Mouse (Mus musculus): ENCODE results near the gene Ksr2. TPM values are rescaled to one million over a fixed set of nuclear protein-coding genes. Genes with fewer than 3 reads are reported as not detected.

Gene Ksr2
- polyA plus RNA-seq, 1 experiment from 2014 or later: 0.81 TPM

DNA sequence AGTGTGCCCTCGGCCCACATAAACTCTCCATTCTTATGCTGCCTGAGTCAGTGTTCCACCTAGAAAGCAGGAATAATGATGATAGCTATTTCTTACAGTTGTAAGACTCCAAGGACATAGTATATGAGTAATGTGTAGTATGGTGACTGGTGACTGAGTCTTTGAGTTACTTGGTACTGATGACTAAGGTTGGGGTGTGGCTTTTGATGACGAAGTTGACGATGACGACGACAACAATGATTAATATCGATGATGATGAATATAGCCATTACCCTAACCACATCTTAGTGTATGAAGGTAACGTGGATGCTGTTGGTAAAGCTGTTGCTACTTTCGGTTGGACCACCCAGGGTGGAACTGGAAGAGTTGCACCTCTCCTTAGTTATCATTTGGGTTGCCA is 270.7 kb downstream of the Ksr2 start:
- H3K27me3 ChIP-seq (replicated peaks; ENCODE audit: control insufficient read depth, insufficient read depth, low read length): no peaks in the 10 kb centered on the region
- no peak overlapping the region for H3K4me2 ChIP-seq (ENCODE audit: low read depth, low read length)
- no peak overlapping the region for H3K9ac ChIP-seq (ENCODE audit: low read depth, low read length)
- H3K27ac ChIP-seq (replicated peaks; ENCODE audit: low read depth, low read length): no peak overlapping the region
- peaks cover 3% of the 10 kb centered on the region for H3K4me1 ChIP-seq (ENCODE audit: control insufficient read depth, insufficient read depth, low read length)
- no peaks in the 10 kb centered on the region for H3K36me3 ChIP-seq (ENCODE audit: control insufficient read depth, insufficient read depth, low read length)
- no peak for ATAC-seq (ENCODE audit: low read depth)
- H3K9me3 ChIP-seq (ENCODE audit: control insufficient read depth, low read length): no peaks in the 10 kb centered on the region
- H3K4me3 ChIP-seq (ENCODE audit: low read depth, low read length): no peak overlapping the region
- WGBS: 94% methylated on average over 8 of the region's 8 CpGs
- DNase-seq (ENCODE audit: low spot score): no peak

DNA sequence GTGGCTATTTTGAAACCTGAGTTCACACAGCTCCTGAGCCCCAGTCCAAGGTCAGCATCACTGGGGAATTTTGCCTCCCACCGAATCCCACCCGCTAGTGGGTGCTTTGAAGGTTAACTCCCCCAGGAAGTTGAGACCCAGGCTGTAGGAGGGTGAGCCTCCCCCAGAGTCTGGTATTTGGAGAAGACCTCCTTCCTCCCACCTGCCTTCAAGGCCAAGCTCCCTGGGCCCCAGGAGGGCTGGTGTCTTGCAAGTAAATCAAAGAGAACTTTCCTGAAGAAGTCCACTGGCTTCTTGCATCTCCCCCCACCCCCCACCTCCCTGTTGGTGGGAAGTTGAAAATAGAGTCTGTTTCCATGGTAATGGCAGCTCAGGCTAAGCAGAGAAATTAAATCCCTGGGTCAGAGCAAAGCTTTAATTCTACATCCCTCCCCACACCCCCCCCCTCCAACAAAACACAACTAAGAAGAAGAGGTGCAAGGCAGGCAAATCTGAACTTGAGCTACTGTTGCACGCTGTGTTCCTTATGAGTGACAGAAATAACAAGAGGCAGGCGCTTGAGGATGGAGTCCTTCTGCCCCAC is 274.1 kb downstream of the Ksr2 start:
- ATAC-seq (ENCODE audit: low read depth): no peak
- DNase-seq (ENCODE audit: low spot score): no peak
- Histone ChIP-seq H3K4me3 (ENCODE audit: low read depth, low read length) (no peak overlapping the region), H3K9ac (ENCODE audit: low read depth, low read length) (no peak overlapping the region), H3K36me3 (ENCODE audit: control insufficient read depth, insufficient read depth, low read length) (no peaks in the 10 kb centered on the region), H3K27me3 (replicated peaks; ENCODE audit: control insufficient read depth, insufficient read depth, low read length) (no peaks in the 10 kb centered on the region), H3K27ac (replicated peaks; ENCODE audit: low read depth, low read length) (no peak overlapping the region), H3K4me2 (ENCODE audit: low read depth, low read length) (no peak overlapping the region), H3K4me1 (ENCODE audit: control insufficient read depth, insufficient read depth, low read length) (peaks cover 3% of the 10 kb centered on the region), H3K9me3 (ENCODE audit: control insufficient read depth, low read length) (no peaks in the 10 kb centered on the region)
- 25% methylated on average over 4 of the region's 4 CpGs for WGBS

DNA sequence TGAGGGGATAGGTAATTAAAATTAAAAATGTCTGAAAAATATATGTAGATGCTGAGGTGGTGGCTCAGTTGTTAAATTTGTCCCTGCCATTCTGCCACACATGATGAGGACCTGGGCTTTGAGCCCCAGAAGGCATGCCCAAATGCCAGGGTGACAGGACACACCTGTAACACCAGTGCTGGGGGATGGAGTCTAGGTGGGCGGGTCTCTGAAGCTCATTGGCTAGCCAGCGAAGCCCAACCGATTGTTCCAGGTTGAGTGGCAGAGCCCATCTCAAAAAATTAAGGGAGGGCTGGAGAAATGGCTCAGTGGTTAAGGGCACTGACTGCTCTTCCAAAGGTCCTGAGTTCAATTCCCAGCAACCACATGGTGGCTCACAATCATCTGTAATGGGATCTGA is 274.9 kb downstream of the Ksr2 start:
- no peak overlapping the region for H3K27ac ChIP-seq (replicated peaks; ENCODE audit: low read depth, low read length)
- H3K4me2 ChIP-seq (ENCODE audit: low read depth, low read length): no peak overlapping the region
- no peak overlapping the region for H3K9ac ChIP-seq (ENCODE audit: low read depth, low read length)
- H3K9me3 ChIP-seq (ENCODE audit: control insufficient read depth, low read length): no peaks in the 10 kb centered on the region
- ATAC-seq (ENCODE audit: low read depth) (no peak), DNase-seq (ENCODE audit: low spot score) (no peak)
- no peaks in the 10 kb centered on the region for H3K27me3 ChIP-seq (replicated peaks; ENCODE audit: control insufficient read depth, insufficient read depth, low read length)
- H3K36me3 ChIP-seq (ENCODE audit: control insufficient read depth, insufficient read depth, low read length): no peaks in the 10 kb centered on the region
- H3K4me3 ChIP-seq (ENCODE audit: low read depth, low read length): no peak overlapping the region
- WGBS: 29% methylated on average over 3 of the region's 3 CpGs
- H3K4me1 ChIP-seq (ENCODE audit: control insufficient read depth, insufficient read depth, low read length): peaks cover 3% of the 10 kb centered on the region

DNA sequence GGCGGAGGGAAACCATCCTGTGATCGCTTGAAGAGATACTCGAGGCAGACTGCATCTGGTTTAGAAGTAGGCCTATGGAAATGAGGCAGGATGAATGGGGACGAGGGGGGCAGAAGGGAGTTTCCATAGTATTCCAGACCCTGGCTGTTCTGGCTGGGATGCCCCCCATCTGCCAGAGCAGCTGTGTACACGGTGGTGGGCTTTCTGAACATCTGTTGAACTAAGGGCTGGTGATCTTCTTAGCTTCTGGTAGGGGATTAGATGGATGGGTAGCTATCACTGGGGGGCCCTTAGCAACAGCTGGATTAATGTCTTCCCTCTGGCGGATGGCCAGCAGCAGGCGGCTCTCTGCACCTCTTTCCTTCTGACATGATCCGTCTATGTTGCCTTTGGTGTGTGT is 276.0 kb downstream of the Ksr2 start:
- H3K4me3 ChIP-seq (ENCODE audit: low read depth, low read length): no peak overlapping the region
- H3K4me1 ChIP-seq (ENCODE audit: control insufficient read depth, insufficient read depth, low read length): peaks cover 3% of the 10 kb centered on the region
- H3K36me3 ChIP-seq (ENCODE audit: control insufficient read depth, insufficient read depth, low read length): no peaks in the 10 kb centered on the region
- H3K27me3 ChIP-seq (replicated peaks; ENCODE audit: control insufficient read depth, insufficient read depth, low read length): no peaks in the 10 kb centered on the region
- H3K9ac ChIP-seq (ENCODE audit: low read depth, low read length): no peak overlapping the region
- 31% methylated on average over 7 of the region's 8 CpGs for WGBS
- no peak for ATAC-seq (ENCODE audit: low read depth)
- H3K9me3 ChIP-seq (ENCODE audit: control insufficient read depth, low read length): no peaks in the 10 kb centered on the region
- H3K4me2 ChIP-seq (ENCODE audit: low read depth, low read length): no peak overlapping the region
- H3K27ac ChIP-seq (replicated peaks; ENCODE audit: low read depth, low read length): no peak overlapping the region
- DNase-seq (ENCODE audit: low spot score): no peak

DNA sequence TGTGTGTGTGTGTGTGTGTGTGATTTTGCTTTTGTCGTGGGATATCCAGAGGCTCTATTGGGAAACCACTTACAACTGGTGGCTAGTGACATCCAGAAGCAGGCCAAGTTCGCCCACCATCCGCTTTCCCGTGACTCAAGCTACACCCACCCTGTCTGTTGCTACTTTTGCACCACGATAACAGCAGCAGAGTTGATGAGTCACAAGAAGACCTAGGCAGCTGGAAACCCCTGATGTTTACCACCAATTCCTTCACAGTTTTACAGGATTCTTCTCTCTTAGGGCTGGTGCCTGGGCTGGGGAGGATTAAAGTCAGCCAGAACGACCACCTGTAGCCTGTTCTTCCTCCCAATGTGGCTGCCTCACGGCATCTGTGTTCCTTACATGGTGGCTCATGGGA is 277.5 kb downstream of the Ksr2 start:
- Histone ChIP-seq H3K4me1 (ENCODE audit: control insufficient read depth, insufficient read depth, low read length) (peaks cover 3% of the 10 kb centered on the region), H3K4me2 (ENCODE audit: low read depth, low read length) (no peak overlapping the region), H3K36me3 (ENCODE audit: control insufficient read depth, insufficient read depth, low read length) (no peaks in the 10 kb centered on the region), H3K27ac (replicated peaks; ENCODE audit: low read depth, low read length) (no peak overlapping the region), H3K9me3 (ENCODE audit: control insufficient read depth, low read length) (no peaks in the 10 kb centered on the region), H3K9ac (ENCODE audit: low read depth, low read length) (no peak overlapping the region), H3K27me3 (replicated peaks; ENCODE audit: control insufficient read depth, insufficient read depth, low read length) (no peaks in the 10 kb centered on the region), H3K4me3 (ENCODE audit: low read depth, low read length) (no peak overlapping the region)
- DNase-seq (ENCODE audit: low spot score): no peak
- ATAC-seq (ENCODE audit: low read depth): no peak
- 63% methylated on average over 7 of the region's 7 CpGs for WGBS

DNA sequence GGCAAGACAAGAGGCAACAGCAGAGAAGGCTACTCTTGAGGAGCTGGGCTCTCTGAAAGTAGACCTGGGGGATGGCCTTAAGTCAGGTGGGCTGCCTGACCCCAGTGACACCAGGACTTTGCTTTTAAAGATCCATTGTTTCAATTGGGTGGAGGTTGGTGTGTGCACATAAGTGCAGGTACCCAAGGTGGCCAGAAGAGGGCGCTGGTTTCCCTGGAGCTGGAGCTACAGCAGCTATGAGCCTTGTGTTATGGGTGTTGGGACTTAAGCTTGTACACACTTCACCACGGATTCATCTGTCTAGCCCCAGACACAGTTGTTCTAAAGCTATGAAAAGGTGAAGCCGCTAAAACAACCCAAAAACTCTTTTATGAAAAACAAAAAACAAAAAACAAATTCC is 279.8 kb downstream of the Ksr2 start:
- H3K9me3 ChIP-seq (ENCODE audit: control insufficient read depth, low read length): no peaks in the 10 kb centered on the region
- no peak overlapping the region for H3K27ac ChIP-seq (replicated peaks; ENCODE audit: low read depth, low read length)
- no peak overlapping the region for H3K4me3 ChIP-seq (ENCODE audit: low read depth, low read length)
- DNase-seq (ENCODE audit: low spot score): no peak
- no peaks in the 10 kb centered on the region for H3K36me3 ChIP-seq (ENCODE audit: control insufficient read depth, insufficient read depth, low read length)
- H3K9ac ChIP-seq (ENCODE audit: low read depth, low read length): no peak overlapping the region
- no peaks in the 10 kb centered on the region for H3K27me3 ChIP-seq (replicated peaks; ENCODE audit: control insufficient read depth, insufficient read depth, low read length)
- no peak for ATAC-seq (ENCODE audit: low read depth)
- H3K4me1 ChIP-seq (ENCODE audit: control insufficient read depth, insufficient read depth, low read length): no peaks in the 10 kb centered on the region
- H3K4me2 ChIP-seq (ENCODE audit: low read depth, low read length): no peak overlapping the region
- WGBS: 68% methylated on average over 3 of the region's 3 CpGs

DNA sequence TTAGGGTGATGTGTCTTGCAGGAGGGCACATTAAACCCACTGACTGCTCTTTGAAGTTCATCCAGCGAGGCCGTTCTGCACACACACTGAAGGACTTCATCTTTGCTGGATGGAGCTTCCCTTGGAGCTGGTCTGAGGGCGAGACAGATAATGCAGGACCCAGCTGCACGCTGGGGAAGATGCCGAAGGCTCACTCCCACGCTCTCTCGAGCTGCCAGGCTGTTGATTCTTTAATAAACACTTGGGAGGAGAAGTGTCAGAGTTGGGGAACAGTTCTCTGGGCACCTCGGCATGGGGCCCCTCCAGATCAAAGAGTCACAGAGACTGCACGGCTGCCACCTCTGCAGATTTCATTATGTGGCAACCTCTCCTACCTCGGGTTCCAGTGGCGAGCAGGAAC is 280.8 kb downstream of the Ksr2 start:
- 57% methylated on average over 11 of the region's 11 CpGs for WGBS

DNA sequence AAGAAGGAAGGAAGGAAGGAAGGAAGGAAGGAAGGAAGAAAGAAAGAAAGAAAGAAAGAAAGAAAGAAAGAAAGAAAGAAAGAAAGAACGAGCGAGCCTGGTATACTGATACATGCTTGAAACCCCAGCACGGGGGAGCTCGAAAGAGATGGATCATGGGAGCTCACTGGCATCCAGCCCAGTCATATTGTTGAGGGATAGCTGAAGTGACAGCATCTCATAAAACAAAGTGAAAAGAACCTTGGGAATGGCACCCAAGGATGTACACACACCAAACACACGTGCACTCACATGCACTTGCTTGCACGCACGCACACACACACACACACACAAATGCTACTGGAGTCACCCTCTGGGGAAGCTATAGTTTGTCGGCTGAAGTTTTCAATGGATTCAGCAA is 282.6 kb downstream of the Ksr2 start:
- 75% methylated on average over 8 of the region's 8 CpGs for WGBS
- H3K36me3 ChIP-seq (ENCODE audit: control insufficient read depth, insufficient read depth, low read length): no peaks in the 10 kb centered on the region
- H3K27ac ChIP-seq (replicated peaks; ENCODE audit: low read depth, low read length): no peak overlapping the region
- no peaks in the 10 kb centered on the region for H3K4me1 ChIP-seq (ENCODE audit: control insufficient read depth, insufficient read depth, low read length)
- no peaks in the 10 kb centered on the region for H3K27me3 ChIP-seq (replicated peaks; ENCODE audit: control insufficient read depth, insufficient read depth, low read length)
- H3K4me2 ChIP-seq (ENCODE audit: low read depth, low read length): no peak overlapping the region
- H3K9me3 ChIP-seq (ENCODE audit: control insufficient read depth, low read length): no peaks in the 10 kb centered on the region
- no peak overlapping the region for H3K4me3 ChIP-seq (ENCODE audit: low read depth, low read length)
- ATAC-seq (ENCODE audit: low read depth) (no peak), DNase-seq (ENCODE audit: low spot score) (no peak)
- no peak overlapping the region for H3K9ac ChIP-seq (ENCODE audit: low read depth, low read length)

More for the DNA sequence above, 280.8 kb downstream of the Ksr2 start:
- H3K36me3 ChIP-seq (ENCODE audit: control insufficient read depth, insufficient read depth, low read length): no peaks in the 10 kb centered on the region
- H3K4me1 ChIP-seq (ENCODE audit: control insufficient read depth, insufficient read depth, low read length): no peaks in the 10 kb centered on the region
- no peak overlapping the region for H3K4me2 ChIP-seq (ENCODE audit: low read depth, low read length)
- no peak overlapping the region for H3K9ac ChIP-seq (ENCODE audit: low read depth, low read length)
- H3K4me3 ChIP-seq (ENCODE audit: low read depth, low read length): no peak overlapping the region
- H3K27me3 ChIP-seq (replicated peaks; ENCODE audit: control insufficient read depth, insufficient read depth, low read length): no peaks in the 10 kb centered on the region
- no peaks in the 10 kb centered on the region for H3K9me3 ChIP-seq (ENCODE audit: control insufficient read depth, low read length)
- ATAC-seq (ENCODE audit: low read depth): no peak
- DNase-seq (ENCODE audit: low spot score): no peak
- H3K27ac ChIP-seq (replicated peaks; ENCODE audit: low read depth, low read length): no peak overlapping the region

DNA sequence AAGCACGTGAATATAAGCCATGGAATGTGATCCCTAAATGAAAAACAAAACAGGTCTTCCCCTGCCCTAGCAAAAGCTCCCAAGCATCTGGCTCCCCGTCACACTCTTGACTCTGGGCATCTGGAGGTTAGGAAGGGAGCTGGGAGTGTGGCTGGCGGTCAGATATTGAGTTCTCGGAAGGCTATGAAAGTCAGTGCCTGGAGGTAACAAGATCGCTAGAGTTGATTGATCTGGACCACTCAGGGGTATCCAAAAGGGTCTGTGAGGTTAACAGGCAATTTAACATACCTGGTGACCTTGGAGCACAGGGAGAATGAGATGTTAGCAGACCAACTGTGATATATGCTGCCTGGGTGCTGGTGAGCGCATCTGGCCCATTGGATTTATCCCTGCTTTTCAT is 283.8 kb downstream of the Ksr2 start:
- Histone ChIP-seq H3K9ac (ENCODE audit: low read depth, low read length) (no peak overlapping the region), H3K27ac (replicated peaks; ENCODE audit: low read depth, low read length) (no peak overlapping the region), H3K4me3 (ENCODE audit: low read depth, low read length) (no peak overlapping the region), H3K27me3 (replicated peaks; ENCODE audit: control insufficient read depth, insufficient read depth, low read length) (no peaks in the 10 kb centered on the region), H3K9me3 (ENCODE audit: control insufficient read depth, low read length) (no peaks in the 10 kb centered on the region), H3K4me1 (ENCODE audit: control insufficient read depth, insufficient read depth, low read length) (no peaks in the 10 kb centered on the region), H3K4me2 (ENCODE audit: low read depth, low read length) (no peak overlapping the region), H3K36me3 (ENCODE audit: control insufficient read depth, insufficient read depth, low read length) (no peaks in the 10 kb centered on the region)
- 58% methylated on average over 6 of the region's 6 CpGs for WGBS
- no peak for ATAC-seq (ENCODE audit: low read depth)
- no peak for DNase-seq (ENCODE audit: low spot score)

All from embryonic facial prominence, embryonic 14.5 days (tissue).